Mouse (Mus musculus) limb, embryonic 10.5 days (tissue): ENCODE measurements at regions not wholly inside any gene's neighbourhood (a gene's known extent, or its start where the extent isn't known, plus 50 kb on each side); places are given as distances from the start of the nearest gene placed in this dataset.
"Not testable (repeated sequence)": the region's sequence is repeated elsewhere in the genome, so short reads cannot be mapped to it uniquely, and the experiment has no call there.

ENCODE experiments used
- DNase-seq: peaks from one replicate; pipeline ENCODE4 v3.0.0-alpha.2; 2017; ENCODE audit warnings: low spot score
- H3K27ac ChIP-seq: fragments of 300-500 bp; sonication (generic); 2 replicates; pipeline ENCODE4 v1.5.1; 2016; ENCODE audit warnings: mild to moderate bottlenecking
- H3K27me3 ChIP-seq: fragments of 300-500 bp; sonication (generic); 2 replicates; pipeline ENCODE4 v1.6.1; 2016; ENCODE audit warnings: low read depth, mild to moderate bottlenecking; ENCODE audit not compliant: poor library complexity, severe bottlenecking
- H3K36me3 ChIP-seq: fragments of 300-500 bp; sonication (generic); 2 replicates; pipeline ENCODE4 v1.6.1; 2016; ENCODE audit warnings: mild to moderate bottlenecking, moderate library complexity
- H3K4me1 ChIP-seq: fragments of 300-500 bp; sonication (generic); 2 replicates; pipeline ENCODE4 v1.6.1; 2016
- H3K4me3 ChIP-seq: fragments of 300-500 bp; sonication (generic); 2 replicates; pipeline ENCODE4 v1.5.1; 2016; ENCODE audit warnings: mild to moderate bottlenecking, moderate library complexity
- H3K9me3 ChIP-seq: fragments of 300-500 bp; sonication (generic); replicated peaks from 2 replicates; pipeline ENCODE4 v1.6.1; 2016; ENCODE audit warnings: mild to moderate bottlenecking
- WGBS: fragments of 180-500 bp; shearing (Covaris S2); methylation state at CpG from one replicate; pipeline ENCODE4 v1.1.7; 2016; 5-methylcytosine and 5-hydroxymethylcytosine counted together

DNA sequence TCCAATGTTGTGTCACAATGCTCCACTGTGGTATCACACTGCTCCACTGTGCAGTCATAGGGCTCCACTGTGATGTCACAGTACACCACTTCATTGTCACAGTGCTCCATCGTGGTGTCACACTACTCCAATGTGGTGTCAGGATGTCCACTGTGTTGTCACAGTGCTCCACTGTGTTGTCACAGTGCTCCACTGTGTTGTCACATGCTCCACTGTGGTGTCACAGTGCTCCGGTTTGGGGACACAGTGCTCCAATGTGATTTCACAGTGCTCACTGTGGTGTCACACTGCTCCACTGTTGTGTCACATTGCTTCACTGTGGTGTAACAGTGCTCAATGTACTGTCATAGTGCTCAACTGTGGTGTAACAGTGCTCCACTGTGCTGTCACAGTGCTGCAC is 108.1 kb upstream of the Scaf8 start:
- WGBS: 77% methylated on average over 2 of the region's 2 CpGs
- H3K4me1 ChIP-seq: no peaks in the 10 kb centered on the region
- no peak overlapping the region for H3K27ac ChIP-seq
- H3K4me3 ChIP-seq: no peak overlapping the region
- peaks cover 64% of the 10 kb centered on the region for H3K9me3 ChIP-seq
- H3K27me3 ChIP-seq: no peaks in the 10 kb centered on the region
- H3K36me3 ChIP-seq: no peaks in the 10 kb centered on the region
- DNase-seq: peak; percentile 4

DNA sequence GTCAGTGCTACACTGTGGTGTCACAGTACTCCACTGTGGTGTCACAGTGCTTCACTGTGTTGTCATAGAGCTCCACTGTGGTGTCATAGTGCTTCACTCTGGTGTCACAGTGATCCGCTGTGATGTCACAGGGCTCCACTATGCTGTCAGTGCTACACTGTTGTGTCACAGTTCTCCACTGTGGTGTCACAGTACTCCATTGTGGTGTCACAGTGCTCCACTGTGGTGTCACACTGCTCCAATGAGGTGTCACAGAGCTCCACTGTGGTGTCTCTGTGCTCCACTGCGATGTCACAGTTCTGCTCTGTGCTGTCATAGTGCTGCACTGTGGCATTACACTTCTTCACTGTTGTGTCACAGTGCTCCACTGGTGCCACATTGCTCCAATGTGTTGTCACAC is 107.5 kb upstream of the Scaf8 start:
- DNase-seq: peak; percentile 18
- Histone ChIP-seq H3K36me3 (no peaks in the 10 kb centered on the region), H3K27ac (no peak overlapping the region), H3K9me3 (peaks cover 69% of the 10 kb centered on the region), H3K27me3 (no peaks in the 10 kb centered on the region), H3K4me3 (no peak overlapping the region), H3K4me1 (no peaks in the 10 kb centered on the region)
- 52% methylated on average over 2 of the region's 2 CpGs for WGBS

DNA sequence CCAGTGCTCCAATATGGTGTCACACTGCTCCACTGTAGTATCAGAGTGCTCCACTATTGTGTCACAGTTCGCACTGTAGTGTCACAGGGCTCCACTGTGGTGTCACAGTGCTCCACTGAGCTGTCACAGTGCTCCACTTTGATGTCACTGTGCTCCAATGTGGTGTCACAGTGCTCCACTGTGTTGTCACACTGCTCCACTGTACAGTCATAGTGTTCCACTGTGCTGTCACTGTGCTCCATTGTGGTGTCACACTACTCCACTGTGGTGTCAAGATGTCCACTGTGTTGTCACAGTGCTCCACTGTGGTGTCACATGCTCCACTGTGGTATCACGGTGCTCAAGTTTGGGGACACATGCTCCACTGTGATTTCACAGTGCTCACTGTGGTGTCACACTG is 104.8 kb upstream of the Scaf8 start:
- Histone ChIP-seq H3K4me3 (no peak overlapping the region), H3K36me3 (no peaks in the 10 kb centered on the region), H3K4me1 (no peaks in the 10 kb centered on the region), H3K9me3 (peaks cover 80% of the 10 kb centered on the region), H3K27ac (no peak overlapping the region), H3K27me3 (no peaks in the 10 kb centered on the region)
- DNase-seq: peak; percentile 27
- WGBS: 60% methylated on average over 2 of the region's 2 CpGs

DNA sequence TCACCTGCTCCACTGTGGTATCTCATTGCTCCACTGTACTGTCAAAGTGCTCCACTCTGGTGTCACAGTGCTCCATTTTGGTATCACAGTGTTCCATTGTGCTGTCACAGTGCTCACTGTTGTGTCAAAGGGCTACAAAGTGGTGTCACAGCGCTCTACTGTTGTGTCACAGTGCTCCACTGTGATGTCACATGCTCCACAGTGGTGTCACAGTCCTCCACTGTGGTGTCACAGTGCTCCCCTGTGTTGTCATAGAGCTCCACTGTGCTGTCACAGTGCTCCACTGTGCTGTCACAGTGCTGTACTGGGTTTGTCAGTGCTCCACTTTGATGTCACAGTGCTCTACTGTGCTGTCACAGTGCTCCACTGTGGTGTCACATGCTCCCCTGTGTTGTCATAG is 102.7 kb upstream of the Scaf8 start:
- no peak overlapping the region for H3K27ac ChIP-seq
- 58% methylated on average over 1 of the region's 1 CpGs for WGBS
- H3K27me3 ChIP-seq: no peaks in the 10 kb centered on the region
- H3K36me3 ChIP-seq: no peaks in the 10 kb centered on the region
- H3K4me3 ChIP-seq: no peak overlapping the region
- peak; percentile 20 for DNase-seq
- no peaks in the 10 kb centered on the region for H3K4me1 ChIP-seq
- peaks cover 92% of the 10 kb centered on the region for H3K9me3 ChIP-seq

DNA sequence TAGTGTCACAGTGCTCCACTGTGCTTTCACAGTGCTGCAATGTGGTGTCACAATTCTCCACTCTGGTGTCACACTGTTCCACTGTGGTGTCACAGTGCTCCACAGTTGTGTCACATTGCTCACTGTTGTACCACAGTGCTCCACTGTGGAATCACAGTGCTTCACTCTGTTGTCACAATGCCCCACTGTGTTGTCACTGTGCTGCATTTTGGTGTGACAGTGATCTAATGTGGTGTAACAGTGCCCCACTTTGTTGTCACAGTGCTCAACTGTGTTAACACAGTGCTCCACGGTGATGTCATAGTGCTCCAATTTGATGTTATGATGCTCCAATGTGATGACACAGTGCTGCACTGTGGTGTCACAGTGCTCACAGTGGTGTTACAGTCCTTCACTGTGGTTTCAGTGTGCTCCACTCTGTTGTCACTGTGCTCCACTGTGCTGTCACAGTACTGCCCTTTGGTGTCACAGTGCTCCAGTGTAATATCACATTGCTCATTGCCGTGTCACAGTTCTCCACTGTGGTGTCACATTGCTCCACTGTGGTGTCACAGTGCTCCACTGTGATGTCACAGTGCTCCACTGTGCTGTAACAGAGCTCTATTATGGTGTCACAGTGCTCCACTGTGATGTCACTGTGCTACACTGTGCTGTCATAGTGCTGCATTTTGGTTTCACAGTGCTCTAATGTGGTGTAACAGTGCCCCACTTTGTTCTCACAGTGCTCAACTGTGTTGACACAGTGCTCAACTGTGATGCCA is 95.0 kb upstream of the Scaf8 start:
- WGBS: 89% methylated on average over 2 of the region's 2 CpGs
- Histone ChIP-seq H3K4me1 (no peaks in the 10 kb centered on the region), H3K27ac (no peak overlapping the region), H3K4me3 (no peak overlapping the region), H3K9me3 (peaks cover 65% of the 10 kb centered on the region), H3K36me3 (no peaks in the 10 kb centered on the region), H3K27me3 (no peaks in the 10 kb centered on the region)
- DNase-seq: peak; percentile 10

DNA sequence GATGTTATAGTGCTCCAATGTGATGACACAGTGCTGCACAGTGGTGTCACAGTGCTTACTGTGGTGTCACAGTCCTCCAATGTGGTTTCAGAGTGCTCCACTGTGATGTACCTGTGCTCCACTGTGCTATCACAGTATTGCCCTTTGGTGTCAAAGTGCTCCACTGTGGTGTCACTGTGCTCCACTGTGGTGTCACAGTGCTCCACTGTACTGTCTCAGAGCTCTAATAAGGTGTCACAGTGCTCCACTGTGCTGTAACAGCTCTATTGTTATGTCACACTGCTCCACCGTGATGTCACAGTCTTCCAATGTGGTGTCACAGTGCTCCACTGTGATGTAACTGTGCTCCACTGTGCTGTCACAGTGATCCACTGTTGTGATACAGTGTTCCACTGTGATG is 94.4 kb upstream of the Scaf8 start:
- no peaks in the 10 kb centered on the region for H3K27me3 ChIP-seq
- no peak overlapping the region for H3K27ac ChIP-seq
- H3K36me3 ChIP-seq: no peaks in the 10 kb centered on the region
- H3K9me3 ChIP-seq: peaks cover 59% of the 10 kb centered on the region
- H3K4me1 ChIP-seq: no peaks in the 10 kb centered on the region
- H3K4me3 ChIP-seq: no peak overlapping the region
- 89% methylated on average over 1 of the region's 1 CpGs for WGBS
- no peak for DNase-seq

DNA sequence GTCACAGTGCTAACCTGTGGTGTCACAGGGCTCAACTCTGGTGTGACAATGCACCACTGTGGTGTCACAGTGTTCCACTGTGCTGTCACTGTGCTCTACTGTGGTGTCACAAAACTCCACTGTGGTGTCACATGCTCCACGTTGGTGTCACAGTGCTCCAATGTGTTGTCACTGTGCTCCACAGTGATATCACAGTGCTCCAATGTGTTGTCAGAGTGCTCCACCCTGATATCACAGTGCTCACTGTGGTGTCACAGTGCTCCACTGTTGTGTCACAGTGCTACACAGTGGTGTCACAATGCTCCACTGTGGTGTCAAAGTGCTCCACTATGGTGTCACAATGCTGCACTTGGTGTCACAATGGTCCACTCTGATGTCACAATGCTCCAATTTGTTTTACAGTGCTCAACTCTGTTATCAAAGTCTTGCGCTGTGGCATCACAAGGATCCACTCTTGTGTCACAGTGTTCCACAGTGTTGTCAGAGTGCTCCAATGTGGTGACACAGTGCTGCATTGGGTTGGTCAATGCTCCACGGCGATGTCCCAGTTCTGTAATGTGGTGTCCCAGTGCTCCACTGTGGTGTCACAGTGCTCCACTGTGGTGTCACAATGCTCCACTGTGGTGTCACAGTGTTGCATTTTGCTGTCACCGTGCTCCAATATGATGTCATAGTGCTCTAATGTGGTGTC is 92.4 kb upstream of the Scaf8 start:
- WGBS: 85% methylated on average over 5 of the region's 5 CpGs
- Histone ChIP-seq H3K4me1 (no peaks in the 10 kb centered on the region), H3K4me3 (no peak overlapping the region), H3K36me3 (no peaks in the 10 kb centered on the region), H3K27ac (no peak overlapping the region), H3K9me3 (peaks cover 57% of the 10 kb centered on the region), H3K27me3 (no peaks in the 10 kb centered on the region)
- peak; percentile 20 for DNase-seq

DNA sequence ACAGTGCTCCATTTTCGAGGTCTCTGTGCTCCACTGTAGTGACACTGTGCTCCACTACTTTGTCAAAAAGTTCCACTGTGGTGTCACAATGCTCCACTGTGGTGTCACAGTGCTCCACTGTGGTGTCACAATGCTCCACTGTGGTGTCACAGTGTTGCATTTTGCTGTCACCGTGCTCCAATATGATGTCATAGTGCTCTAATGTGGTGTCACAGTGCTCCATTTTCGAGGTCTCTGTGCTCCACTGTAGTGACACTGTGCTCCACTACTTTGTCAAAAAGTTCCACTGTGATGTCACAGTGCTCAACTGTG is 91.9 kb upstream of the Scaf8 start:
- H3K9me3 ChIP-seq: peaks cover 57% of the 10 kb centered on the region
- H3K4me3 ChIP-seq, DNase-seq, H3K4me1 ChIP-seq, H3K27ac ChIP-seq, H3K27me3 ChIP-seq, H3K36me3 ChIP-seq: not testable (repeated sequence)
- WGBS: 61% methylated on average over 3 of the region's 3 CpGs

DNA sequence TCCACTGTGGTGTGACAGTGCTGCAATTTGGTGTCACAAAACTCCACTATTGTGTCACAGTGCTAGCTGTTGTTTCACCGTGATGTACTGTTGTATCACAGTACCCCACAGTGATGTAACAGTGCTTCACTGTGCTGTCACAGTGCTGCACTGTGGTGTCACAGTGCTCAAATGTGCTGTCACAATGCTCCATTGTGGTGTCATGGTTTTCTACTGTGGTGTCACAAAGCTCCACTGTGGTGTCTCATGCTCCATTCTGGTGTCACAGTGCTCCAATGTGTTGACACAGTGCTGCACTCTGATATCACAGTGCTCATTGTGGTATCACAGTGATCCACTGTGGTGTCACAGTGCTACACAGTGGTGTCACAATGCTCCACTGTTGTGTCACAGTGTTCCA is 91.3 kb upstream of the Scaf8 start:
- 80% methylated on average over 1 of the region's 1 CpGs for WGBS
- no peaks in the 10 kb centered on the region for H3K4me1 ChIP-seq
- peaks cover 56% of the 10 kb centered on the region for H3K9me3 ChIP-seq
- H3K36me3 ChIP-seq: no peaks in the 10 kb centered on the region
- H3K27ac ChIP-seq: no peak overlapping the region
- H3K4me3 ChIP-seq: no peak overlapping the region
- H3K27me3 ChIP-seq: no peaks in the 10 kb centered on the region
- DNase-seq: peak; percentile 10

DNA sequence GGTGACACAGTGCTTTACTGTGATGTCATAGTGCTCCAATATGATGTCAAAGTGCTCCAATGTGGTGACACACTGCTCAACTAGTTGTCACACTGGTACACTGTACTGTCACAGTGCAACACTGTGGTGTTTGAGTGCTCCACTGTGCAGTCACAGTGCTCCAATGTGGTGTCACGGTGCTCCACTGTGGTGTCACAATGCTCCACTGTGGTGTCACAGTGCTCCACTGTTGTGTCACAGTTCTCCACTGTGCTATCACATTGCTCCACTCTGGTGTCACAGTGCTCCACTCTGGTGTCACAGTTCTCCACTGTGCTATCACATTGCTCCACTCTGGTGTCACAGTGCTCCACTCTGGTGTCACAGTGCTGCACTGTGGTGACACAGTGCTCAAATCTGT is 87.9 kb upstream of the Scaf8 start:
- not testable (repeated sequence) for H3K4me1 ChIP-seq, H3K36me3 ChIP-seq, H3K27ac ChIP-seq, H3K4me3 ChIP-seq, DNase-seq, H3K27me3 ChIP-seq
- WGBS: 44% methylated on average over 1 of the region's 1 CpGs
- peaks cover 62% of the 10 kb centered on the region for H3K9me3 ChIP-seq

DNA sequence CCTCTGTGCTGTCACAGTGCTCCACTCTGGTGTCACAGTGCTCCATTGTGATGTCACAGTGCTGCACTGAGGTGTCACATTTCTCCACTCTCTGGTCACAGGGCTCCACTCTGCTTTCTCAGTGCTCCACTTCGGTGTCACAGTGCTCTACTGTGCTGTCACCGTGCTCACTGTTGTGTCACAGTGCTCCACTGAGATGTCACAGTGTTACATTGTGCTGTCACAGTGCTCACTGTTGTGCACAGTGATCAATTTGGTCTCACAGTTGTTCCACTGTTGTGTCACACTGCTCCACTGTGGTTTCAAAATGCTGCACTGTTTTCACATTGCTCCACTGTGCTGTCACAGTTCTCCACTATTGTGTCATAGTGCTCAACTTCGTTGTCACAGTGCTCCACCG is 87.4 kb upstream of the Scaf8 start:
- Histone ChIP-seq H3K27me3 (no peaks in the 10 kb centered on the region), H3K4me1 (no peaks in the 10 kb centered on the region), H3K36me3 (no peaks in the 10 kb centered on the region), H3K27ac (no peak overlapping the region), H3K4me3 (no peak overlapping the region), H3K9me3 (peaks cover 63% of the 10 kb centered on the region)
- DNase-seq: no peak
- WGBS: 79% methylated on average over 4 of the region's 4 CpGs

DNA sequence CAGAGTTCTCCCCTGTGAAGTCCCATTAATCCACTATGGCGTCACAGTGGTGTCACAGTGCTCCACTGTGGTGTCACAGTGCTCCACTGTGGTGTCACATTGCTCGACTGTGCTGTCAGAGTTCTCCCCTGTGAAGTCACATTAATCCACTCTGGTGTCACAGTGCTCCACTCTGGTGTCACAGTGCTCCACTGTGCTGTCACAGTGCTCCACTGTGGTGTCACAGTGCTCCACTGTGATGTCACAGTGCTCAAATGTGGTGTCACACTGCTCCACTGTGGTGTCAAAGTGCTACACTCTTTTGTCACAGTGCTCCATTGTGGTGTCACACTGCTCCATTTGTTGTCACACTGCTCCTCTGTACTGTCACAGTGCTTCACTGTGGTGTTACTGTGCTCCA is 85.0 kb upstream of the Scaf8 start:
- H3K9me3 ChIP-seq: peaks cover 71% of the 10 kb centered on the region
- peak; percentile 22 for DNase-seq
- H3K27me3 ChIP-seq, H3K4me3 ChIP-seq, H3K36me3 ChIP-seq, H3K4me1 ChIP-seq, H3K27ac ChIP-seq: not testable (repeated sequence)
- WGBS: 69% methylated on average over 2 of the region's 2 CpGs

DNA sequence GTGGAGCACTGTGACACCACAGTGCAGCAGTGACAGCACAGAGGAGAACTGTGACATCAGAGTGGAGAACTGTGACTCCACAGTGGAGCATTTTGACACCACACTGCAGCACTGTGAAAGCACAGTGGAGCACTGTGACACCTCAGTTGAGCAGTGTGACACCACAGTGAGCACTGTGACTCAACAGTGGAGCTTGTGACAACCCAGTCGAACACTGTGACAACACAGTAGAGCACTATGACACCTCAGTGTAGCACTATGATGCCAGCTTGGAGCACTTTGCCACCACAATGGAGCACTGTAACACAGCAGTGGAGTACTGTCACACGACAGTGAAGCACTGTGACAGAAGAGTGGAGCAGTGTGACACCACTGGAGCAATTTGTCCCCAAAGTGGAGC is 79.7 kb upstream of the Scaf8 start:
- peak; percentile 18 for DNase-seq
- no peaks in the 10 kb centered on the region for H3K36me3 ChIP-seq
- H3K27ac ChIP-seq: no peak overlapping the region
- H3K27me3 ChIP-seq: no peaks in the 10 kb centered on the region
- 74% methylated on average over 2 of the region's 2 CpGs for WGBS
- no peaks in the 10 kb centered on the region for H3K4me1 ChIP-seq
- H3K4me3 ChIP-seq: no peak overlapping the region
- peaks cover 48% of the 10 kb centered on the region for H3K9me3 ChIP-seq
